Mouse (Mus musculus) hindbrain, embryonic 13.5 days (tissue): Measurements from ENCODE around the gene Tmem131. TPM values are rescaled to one million over a fixed set of nuclear protein-coding genes. Genes with fewer than 3 reads are reported as not detected.

Experiments
- ATAC-seq: fragments of 200-750 bp; cut with Nextera tagmentation; 2 replicates; pipeline ENCODE4 v1.8.0; 2017; ENCODE audit warnings: moderate TSS enrichment; ENCODE audit not compliant: low FRiP score
- H3K27ac ChIP-seq: fragments of 300-500 bp; sonication (generic); 2 replicates; pipeline ENCODE4 v1.5.1; 2015; ENCODE audit warnings: inconsistent platforms, mild to moderate bottlenecking, moderate library complexity
- H3K27me3 ChIP-seq: fragments of 300-500 bp; sonication (generic); 2 replicates; pipeline ENCODE4 v1.6.1; 2015; ENCODE audit warnings: mild to moderate bottlenecking, inconsistent platforms
- H3K36me3 ChIP-seq: fragments of 300-500 bp; sonication (generic); 2 replicates; pipeline ENCODE4 v1.6.1; 2015; ENCODE audit warnings: mild to moderate bottlenecking, inconsistent platforms
- H3K4me1 ChIP-seq: fragments of 300-500 bp; sonication (generic); replicated peaks from 2 replicates; pipeline ENCODE4 v1.6.1; 2015; ENCODE audit warnings: inconsistent platforms
- H3K4me2 ChIP-seq: fragments of 300-500 bp; sonication (generic); 2 replicates; pipeline ENCODE4 v1.6.1; 2015; ENCODE audit warnings: inconsistent platforms, mild to moderate bottlenecking, moderate library complexity
- H3K4me3 ChIP-seq: fragments of 300-500 bp; sonication (generic); 2 replicates; pipeline ENCODE4 v1.5.1; 2015; ENCODE audit warnings: mild to moderate bottlenecking, inconsistent platforms
- H3K9ac ChIP-seq: fragments of 300-500 bp; sonication (generic); 2 replicates; pipeline ENCODE4 v1.6.1; 2015; ENCODE audit warnings: mild to moderate bottlenecking, inconsistent platforms
- H3K9me3 ChIP-seq: fragments of 300-500 bp; sonication (generic); 2 replicates; pipeline ENCODE4 v1.6.1; 2016; ENCODE audit warnings: inconsistent platforms
- WGBS: fragments of 180-500 bp; shearing (Covaris S2); methylation state at CpG from one replicate; pipeline ENCODE4 v1.1.7; 2015; 5-methylcytosine and 5-hydroxymethylcytosine counted together
- polyA plus RNA-seq: library from polyadenylated mRNA; unstranded; fragments of >200 nt; fragmentation: Nextera tagmentation; extraction: Ambion mirVana; gene quantifications from 2 replicates; pipeline ENCODE4 v1.2.1, GENCODE M21; 2015

The Tmem131 gene
- polyA plus RNA-seq, 1 experiment from 2014 or later, result 11.6 TPM

- Histone ChIP-seq H3K4me1 (no peaks in the 10 kb centered on the region), H3K27me3 (no peaks in the 10 kb centered on the region), H3K4me3 (no peak overlapping the region), H3K36me3 (no peaks in the 10 kb centered on the region), H3K4me2 (no peak overlapping the region), H3K9ac (no peak overlapping the region), H3K9me3 (no peaks in the 10 kb centered on the region), H3K27ac (no peak overlapping the region)
- 93% methylated on average over 5 of the region's 5 CpGs for WGBS
- no peak for ATAC-seq
Observed at GRCm38 (mm10) chr1:36965831-36966230, 22.4 kb upstream of the Tmem131 start.

DNA sequence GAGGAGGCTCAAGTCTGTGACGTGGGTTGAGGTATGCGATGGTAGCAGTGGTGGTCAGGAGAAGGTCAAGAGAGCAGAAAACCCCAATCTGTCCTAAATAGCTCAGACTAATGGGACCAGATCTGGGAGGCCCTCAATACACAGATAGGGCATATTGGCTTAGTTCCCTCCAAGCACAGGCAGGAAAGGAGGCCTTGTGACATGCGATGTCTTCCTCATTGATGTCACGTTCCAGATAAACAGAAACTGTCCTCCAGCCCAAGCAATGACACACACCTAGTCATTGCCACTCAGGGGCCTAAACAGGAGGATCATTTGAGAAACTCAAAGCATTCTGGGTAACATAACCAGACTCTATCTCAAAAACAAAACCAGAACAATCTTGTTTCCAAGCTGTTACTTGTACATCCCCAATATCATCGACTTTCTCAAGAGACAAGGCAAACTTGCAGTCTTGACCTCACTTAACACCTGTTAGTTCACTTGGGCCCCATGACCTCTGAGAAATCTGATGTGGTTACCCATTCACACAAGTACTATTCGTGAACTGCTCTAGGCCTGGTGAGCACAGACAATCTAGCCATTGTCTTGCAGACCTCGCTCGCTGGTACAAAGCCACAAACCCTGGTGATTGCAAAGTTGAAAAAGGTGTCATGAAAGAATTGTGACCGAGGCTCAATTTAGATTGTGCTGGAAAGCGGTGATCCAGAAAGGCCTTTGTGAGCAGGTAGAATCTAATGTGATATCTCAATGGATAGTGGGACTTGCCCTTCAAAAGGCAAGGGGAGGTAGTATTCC is 19.1 kb upstream of the Tmem131 start:
- no peak for ATAC-seq
- Histone ChIP-seq H3K9ac (no peak overlapping the region), H3K4me3 (no peak overlapping the region), H3K9me3 (no peaks in the 10 kb centered on the region), H3K4me2 (no peak overlapping the region), H3K27me3 (no peaks in the 10 kb centered on the region), H3K36me3 (no peaks in the 10 kb centered on the region), H3K4me1 (no peaks in the 10 kb centered on the region), H3K27ac (no peak overlapping the region)
- 66% methylated on average over 10 of the region's 10 CpGs for WGBS

DNA sequence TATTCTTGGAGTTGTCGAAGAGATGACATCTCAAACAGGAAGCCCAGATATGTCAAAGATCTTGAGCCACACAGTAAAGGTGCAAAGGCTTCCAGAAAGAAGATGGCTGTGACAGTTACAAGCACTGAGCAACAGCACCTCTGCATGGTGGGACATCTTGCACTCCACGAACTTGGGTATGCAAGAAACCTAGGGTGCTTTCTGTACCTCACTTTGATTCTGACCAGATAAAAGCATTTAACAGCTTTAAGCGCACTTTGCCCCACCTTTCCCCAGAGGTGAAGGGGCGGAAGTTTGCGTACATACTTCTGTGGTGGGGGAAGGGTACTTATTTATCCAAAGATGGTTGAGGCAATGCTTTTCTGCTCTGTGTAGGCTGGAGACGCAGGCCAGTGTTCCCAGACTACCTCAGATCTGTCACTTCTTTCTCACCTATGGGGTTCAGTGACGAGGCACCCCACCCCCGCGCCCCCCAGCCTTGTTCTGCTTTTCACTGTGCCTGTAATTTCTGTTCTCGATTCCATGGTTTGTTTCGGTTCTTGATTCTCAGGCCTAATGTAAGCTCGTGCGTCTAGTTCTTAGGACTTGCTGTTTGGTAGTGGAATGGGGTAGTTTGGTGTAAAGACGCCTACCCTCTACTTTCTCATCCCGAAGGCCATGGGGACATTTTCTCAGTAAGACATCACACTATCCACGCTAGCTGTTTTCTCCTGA is 17.2 kb upstream of the Tmem131 start:
- Histone ChIP-seq H3K4me3 (no peak overlapping the region), H3K4me1 (no peaks in the 10 kb centered on the region), H3K36me3 (no peaks in the 10 kb centered on the region), H3K27me3 (no peaks in the 10 kb centered on the region), H3K9ac (no peak overlapping the region), H3K4me2 (no peak overlapping the region), H3K27ac (no peak overlapping the region), H3K9me3 (no peaks in the 10 kb centered on the region)
- no peak for ATAC-seq
- 91% methylated on average over 16 of the region's 16 CpGs for WGBS

DNA sequence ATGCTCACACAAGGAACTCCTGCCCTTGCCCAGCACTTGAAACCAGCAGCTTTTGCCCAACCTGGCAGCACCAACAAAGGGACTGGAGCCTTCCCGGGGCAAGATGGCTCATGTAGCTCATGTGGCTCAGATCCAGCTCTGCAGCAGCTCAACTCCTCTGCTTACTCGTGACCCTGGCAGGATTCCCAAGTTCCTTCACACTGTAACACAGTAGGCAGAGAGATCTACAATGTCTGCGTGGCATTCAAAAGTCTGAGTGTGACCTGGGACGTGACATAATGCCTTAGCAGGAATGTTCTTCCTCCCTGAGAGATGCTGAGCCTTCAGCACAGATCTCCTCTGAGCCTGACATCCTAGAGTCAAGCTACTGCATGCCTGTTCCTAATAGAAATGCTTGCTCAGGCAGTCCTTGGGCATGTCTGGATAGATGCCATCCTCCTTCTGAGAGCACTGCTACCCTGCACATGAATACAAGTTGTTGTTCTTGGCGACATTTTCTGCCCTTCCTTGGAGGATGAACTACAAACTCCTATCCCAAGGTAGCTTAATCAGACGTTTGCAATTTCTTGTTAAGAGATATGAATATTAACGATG is 6.2 kb upstream of the Tmem131 start:
- no peak for ATAC-seq
- 72% methylated on average over 7 of the region's 7 CpGs for WGBS

DNA sequence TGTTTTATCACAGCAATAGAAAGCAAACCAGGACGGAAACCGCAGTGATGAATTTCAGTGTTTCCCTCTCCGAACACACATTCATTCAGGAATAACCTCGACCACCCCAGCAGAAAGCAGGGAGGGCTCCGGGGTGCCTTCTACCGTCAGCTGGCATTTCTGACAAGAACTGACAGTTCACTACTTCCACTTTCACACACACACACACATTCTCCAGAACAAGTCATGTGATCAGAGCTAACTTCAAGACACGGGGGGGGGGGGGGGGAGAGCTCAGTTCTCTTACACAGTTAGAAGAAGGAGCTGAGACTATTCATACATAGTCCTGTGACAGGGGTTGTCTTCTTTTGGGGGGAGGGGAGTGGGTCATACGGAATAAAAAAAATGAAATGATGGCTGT is 4.0 kb upstream of the Tmem131 start:
- Histone ChIP-seq H3K4me3 (no peak overlapping the region), H3K27ac (no peak overlapping the region), H3K36me3 (no peaks in the 10 kb centered on the region), H3K9me3 (no peaks in the 10 kb centered on the region), H3K4me1 (no peaks in the 10 kb centered on the region), H3K9ac (no peak overlapping the region), H3K4me2 (no peak overlapping the region), H3K27me3 (no peaks in the 10 kb centered on the region)
- no peak for ATAC-seq
- 82% methylated on average over 8 of the region's 8 CpGs for WGBS

More for the DNA sequence above, 6.2 kb upstream of the Tmem131 start:
- H3K36me3 ChIP-seq, result no peaks in the 10 kb centered on the region
- H3K27me3 ChIP-seq, result no peaks in the 10 kb centered on the region
- no peaks in the 10 kb centered on the region for H3K4me1 ChIP-seq
- no peaks in the 10 kb centered on the region for H3K9me3 ChIP-seq
- no peak overlapping the region for H3K4me2 ChIP-seq
- H3K9ac ChIP-seq, result no peak overlapping the region
- H3K4me3 ChIP-seq, result no peak overlapping the region
- no peak overlapping the region for H3K27ac ChIP-seq

GRCm38 (mm10) chr1:36940381-36940762 is 3.1 kb downstream of the Tmem131 start:
- Histone ChIP-seq H3K9me3 (no peaks in the 10 kb centered on the region), H3K27me3 (no peaks in the 10 kb centered on the region), H3K4me1 (peaks cover 30% of the 10 kb centered on the region), H3K27ac (peak overlapping the region; percentile 98), H3K9ac (peak overlapping the region; percentile 98), H3K4me3 (peak overlapping the region; percentile 96), H3K36me3 (no peaks in the 10 kb centered on the region), H3K4me2 (peak overlapping the region; percentile 82)
- WGBS, result 51% methylated on average over 3 of the region's 3 CpGs
- no peak for ATAC-seq

DNA sequence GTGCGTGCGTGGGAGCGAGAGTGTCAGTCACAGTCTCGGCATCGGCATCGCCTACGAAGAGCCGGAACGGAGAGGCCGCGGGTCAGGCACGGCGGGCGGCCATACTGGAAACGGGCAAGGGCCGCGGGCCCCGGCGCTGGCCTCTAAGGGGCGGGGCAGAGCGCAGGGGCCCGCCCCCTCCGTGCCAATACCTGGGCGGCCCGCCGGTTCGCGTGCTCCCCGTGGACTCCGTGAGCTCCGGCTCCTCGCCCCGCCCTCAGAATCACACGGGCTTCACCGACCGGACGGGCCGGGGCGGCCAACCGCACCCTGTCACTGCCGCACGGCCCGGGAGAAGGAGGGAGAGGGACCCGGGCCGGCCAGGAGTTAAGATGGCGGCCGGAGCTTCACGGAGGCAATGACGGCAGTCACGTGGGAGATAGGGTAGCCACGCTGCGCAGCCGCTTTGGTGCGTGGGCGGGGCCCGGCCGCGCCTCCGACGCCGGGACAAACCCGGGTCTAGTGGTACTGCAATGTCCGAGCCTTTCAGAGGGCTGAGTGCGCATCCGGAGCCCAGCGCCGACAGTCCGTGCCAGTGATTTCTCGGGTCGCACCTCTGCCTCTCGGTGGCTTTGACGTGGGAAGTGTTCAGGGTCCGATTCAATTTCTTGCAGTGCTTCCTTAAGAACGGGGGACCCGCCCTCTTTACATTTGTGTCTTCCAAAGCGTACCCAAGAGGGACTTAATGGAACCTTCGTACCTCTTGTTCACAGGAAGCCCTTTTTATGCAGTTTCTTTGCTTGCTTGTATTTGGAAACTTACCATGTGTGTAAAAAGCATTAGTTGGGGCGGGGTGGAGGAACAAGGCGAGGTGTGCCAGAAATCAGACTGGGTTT is 3.7 kb downstream of the Tmem131 start:
- Histone ChIP-seq H3K4me2 (peak overlapping the region; percentile 82), H3K4me3 (peak overlapping the region; percentile 96), H3K36me3 (no peaks in the 10 kb centered on the region), H3K27me3 (no peaks in the 10 kb centered on the region), H3K9me3 (no peaks in the 10 kb centered on the region), H3K27ac (peak overlapping the region; percentile 98), H3K4me1 (peaks cover 36% of the 10 kb centered on the region), H3K9ac (peak overlapping the region; percentile 98)
- peak; percentile 98 for ATAC-seq
- under 1% methylated on average over 78 of the region's 79 CpGs for WGBS

GRCm38 (mm10) chr1:36938801-36939286 is 4.6 kb downstream of the Tmem131 start:
- no peaks in the 10 kb centered on the region for H3K9me3 ChIP-seq
- under 1% methylated on average over 47 of the region's 59 CpGs for WGBS
- no peaks in the 10 kb centered on the region for H3K27me3 ChIP-seq

DNA sequence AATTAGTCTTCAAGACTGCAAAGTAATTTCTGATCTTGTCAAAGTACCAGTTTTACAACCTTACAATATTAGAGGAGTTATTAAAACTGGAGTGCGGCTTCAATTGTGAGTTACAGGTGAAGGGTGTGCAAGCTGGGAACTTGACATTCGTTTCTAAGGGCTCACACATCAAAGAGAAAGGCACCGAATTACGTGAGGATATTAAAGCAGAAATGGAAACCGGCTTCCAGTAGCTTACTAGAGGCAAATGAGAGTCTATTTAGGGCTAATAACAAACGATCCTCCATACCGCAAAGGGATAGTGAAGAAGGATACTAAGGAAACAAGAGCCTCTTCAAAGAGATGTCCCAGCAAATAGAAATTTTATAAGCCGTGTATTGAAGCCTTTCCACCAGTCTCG is 5.1 kb downstream of the Tmem131 start:
- Histone ChIP-seq H3K4me2 (peak overlapping the region; percentile 82), H3K9ac (peak overlapping the region; percentile 98), H3K27me3 (no peaks in the 10 kb centered on the region), H3K4me1 (peaks cover 46% of the 10 kb centered on the region), H3K4me3 (peak overlapping the region; percentile 96), H3K36me3 (no peaks in the 10 kb centered on the region), H3K9me3 (no peaks in the 10 kb centered on the region), H3K27ac (peak overlapping the region; percentile 98; the same call in 1 of the 2 replicates)
- 4% methylated on average over 9 of the region's 9 CpGs for WGBS
- ATAC-seq, result no peak

More at GRCm38 (mm10) chr1:36938801-36939286, 4.6 kb downstream of the Tmem131 start:
- Histone ChIP-seq H3K4me1 (peaks cover 45% of the 10 kb centered on the region), H3K4me3 (peak overlapping the region; percentile 96), H3K36me3 (no peaks in the 10 kb centered on the region), H3K9ac (peak overlapping the region; percentile 98), H3K27ac (peak overlapping the region; percentile 98), H3K4me2 (peak overlapping the region; percentile 82)
- peak; percentile 37; the same call in 1 of the 2 replicates for ATAC-seq

DNA sequence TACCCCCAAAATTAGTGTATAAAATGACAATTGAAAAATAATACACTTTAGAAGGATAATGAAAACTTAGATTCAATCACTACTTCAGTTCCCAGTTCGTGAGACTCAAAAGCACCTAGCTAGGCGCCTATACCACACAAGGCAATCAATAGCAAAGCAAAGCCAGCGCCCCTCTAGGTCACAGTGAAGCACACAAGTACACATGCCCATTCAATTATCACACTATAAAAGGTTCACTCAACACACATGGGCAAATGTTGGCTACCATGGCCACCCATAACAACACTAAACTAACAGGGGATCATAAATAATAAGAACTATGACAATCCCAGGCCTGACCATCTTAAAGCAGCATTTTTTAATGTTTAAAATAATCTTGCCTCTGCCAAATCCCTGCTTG is 5.8 kb downstream of the Tmem131 start:
- ATAC-seq, result no peak
- Histone ChIP-seq H3K36me3 (no peaks in the 10 kb centered on the region), H3K9me3 (no peaks in the 10 kb centered on the region), H3K4me1 (peaks cover 46% of the 10 kb centered on the region), H3K4me2 (peak overlapping the region; percentile 82), H3K27ac (no peak overlapping the region), H3K4me3 (peak overlapping the region; percentile 96), H3K9ac (peak overlapping the region; percentile 98), H3K27me3 (no peaks in the 10 kb centered on the region)
- 24% methylated on average over 3 of the region's 3 CpGs for WGBS

DNA sequence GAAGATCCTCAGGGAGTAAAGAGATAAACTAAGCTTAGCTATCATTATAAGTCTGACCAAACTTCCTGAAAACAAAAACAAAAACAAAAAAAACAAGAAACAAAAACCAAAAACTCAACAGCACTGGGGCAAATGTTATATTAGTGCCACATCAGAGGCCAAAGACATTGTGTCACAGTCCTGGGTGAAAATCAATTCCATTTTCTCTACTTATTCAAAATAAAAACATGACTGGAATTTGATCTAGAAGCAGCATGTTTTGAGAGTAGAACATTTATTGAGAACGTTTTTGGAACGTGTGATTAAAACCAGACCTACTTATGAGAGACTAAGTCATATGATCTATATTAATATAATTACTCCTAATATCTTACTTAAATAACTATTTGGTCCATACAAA is 6.5 kb downstream of the Tmem131 start:
- H3K4me3 ChIP-seq, result peak overlapping the region; percentile 22; the same call in 1 of the 2 replicates

More for the DNA sequence above, 6.5 kb downstream of the Tmem131 start:
- Histone ChIP-seq H3K27ac (no peak overlapping the region), H3K4me1 (peaks cover 46% of the 10 kb centered on the region), H3K9ac (no peak overlapping the region), H3K4me2 (peak overlapping the region; percentile 82), H3K36me3 (no peaks in the 10 kb centered on the region), H3K9me3 (no peaks in the 10 kb centered on the region), H3K27me3 (no peaks in the 10 kb centered on the region)
- 84% methylated on average over 2 of the region's 2 CpGs for WGBS
- no peak for ATAC-seq
